17 mouse cellular contexts compared by ENCODE assay signal in genomic region chr9:96699276-96700035, GRCm38 (mm10). TPM values are rescaled to one million over a fixed set of nuclear protein-coding genes. Genes with fewer than 3 reads are reported as not detected.
DNase-seq lines count a peak whose midpoint lies in the region; ATAC-seq and TF ChIP-seq lines count a peak whose summit lies in the region.
"Had no signal": no experiment of that assay in that cellular context is flagged by ENCODE, and none has a peak within 500 bp of the region (broad histone marks: within the 10 kb centered on the region; RNA-seq: fewer than 3 reads in every experiment).

No protein-coding gene starts in this region.

- no peaks in the 10 kb centered on the region for H3K36me3 ChIP-seq in heart, adult 2 months (ENCODE audit: control insufficient read depth, insufficient read depth, low read length)
- H3K36me3 ChIP-seq in lung, postnatal 0 days (ENCODE audit: insufficient read depth, low read length), result no peaks in the 10 kb centered on the region

- H3K27ac ChIP-seq in heart, adult 2 months, result no peak overlapping the region
- no peak overlapping the region for H3K27ac ChIP-seq in lung, postnatal 0 days (ENCODE audit: low read length)
- H3K27ac ChIP-seq: heart, embryonic 13.5 days; midbrain, embryonic 10.5 days; neural tube, embryonic 15.5 days had no signal

- H3K4me3 ChIP-seq in heart, adult 2 months, result no peak overlapping the region
- H3K4me3 ChIP-seq in lung, postnatal 0 days (ENCODE audit: low read depth, low read length), result no peak overlapping the region
- H3K4me3 ChIP-seq: heart, embryonic 13.5 days; midbrain, embryonic 10.5 days; neural tube, embryonic 15.5 days had no signal

- WGBS in heart, adult 2 months, result 99% methylated on average over 6 of the region's 6 CpGs
- 94% methylated on average over 6 of the region's 6 CpGs for WGBS in lung, postnatal 0 days

- H3K27me3 ChIP-seq in heart, adult 2 months (ENCODE audit: control insufficient read depth, insufficient read depth, low read length), result no peaks in the 10 kb centered on the region
- no peaks in the 10 kb centered on the region for H3K27me3 ChIP-seq in lung, postnatal 0 days (replicated peaks; ENCODE audit: insufficient read depth, low read length)
- H3K27me3 ChIP-seq: heart, embryonic 13.5 days; neural tube, embryonic 15.5 days had no signal

- ATAC-seq in lung, postnatal 0 days, result no peak
- ATAC-seq: forebrain, embryonic 16.5 days had no signal

- no peak for TF ChIP-seq POLR2A in heart, adult 2 months (IDR thresholded peaks at IDR 0.05; ENCODE audit: insufficient read depth, low read depth, low read length)

- no peak for TF ChIP-seq EP300 in heart, adult 2 months (IDR thresholded peaks at IDR 0.05; ENCODE audit: insufficient read depth, low read depth, low read length)
- TF ChIP-seq EP300 in lung, postnatal 0 days (IDR thresholded peaks at IDR 0.05), result no peak

- peak; percentile 56 for TF ChIP-seq CTCF in heart, adult 2 months (IDR thresholded peaks at IDR 0.05)
- TF ChIP-seq CTCF in lung, postnatal 0 days (IDR thresholded peaks at IDR 0.05), result peak; percentile 50

- no peak for DNase-seq in heart, adult 2 months
- no peak for DNase-seq in heart, postnatal 25 days (ENCODE audit: low spot score)
- DNase-seq in lung, postnatal 0 days (ENCODE audit: low spot score), result no peak
- no peak for DNase-seq in lung, postnatal 4 days
- peak; percentile 78 for DNase-seq in R1 (ENCODE audit: low read depth, low spot score)
- DNase-seq in right cerebral cortex, adult 2 months (ENCODE audit: low spot score in 2 of 2), result no peak
- no peak for DNase-seq in frontal cortex, postnatal 10 days (ENCODE audit: low spot score in 2 of 2)
- DNase-seq: adrenal gland, postnatal 10 days; cerebellum, postnatal 14 days; gastrocnemius, postnatal 36 days; kidney, postnatal 10 days; layer of hippocampus, adult 9-11 months; lung, postnatal 10 days had no signal

- intact Hi-C loops in heart, adult 2 months (cut with DNase I), result no loop called here
- intact Hi-C loops in heart, postnatal 25 days (cut with DNase I), result loop anchor here (10.0 kb wide), 1 partner anchor 55 kb away; the partner anchor contains the start of gene Zbtb38

- no peak overlapping the region for H3K4me2 ChIP-seq in lung, postnatal 0 days (replicated peaks; ENCODE audit: low read depth, low read length)
- H3K4me2 ChIP-seq: heart, embryonic 13.5 days; neural tube, embryonic 15.5 days had no signal

- peaks cover 1% of the 10 kb centered on the region for H3K79me2 ChIP-seq in heart, adult 2 months (replicated peaks; ENCODE audit: control insufficient read depth, insufficient read depth, low read length)

- H3K9ac ChIP-seq in heart, adult 2 months (ENCODE audit: low read depth, low read length), result no peak overlapping the region
- H3K9ac ChIP-seq in lung, postnatal 0 days (replicated peaks; ENCODE audit: low read depth), result no peak overlapping the region
- H3K9ac ChIP-seq: heart, embryonic 13.5 days; neural tube, embryonic 15.5 days had no signal

- no peaks in the 10 kb centered on the region for H3K9me3 ChIP-seq in lung, postnatal 0 days (ENCODE audit: low read length)
- H3K9me3 ChIP-seq: neural tube, embryonic 15.5 days had no signal

- H3K4me1 ChIP-seq in heart, adult 2 months (ENCODE audit: control insufficient read depth, insufficient read depth, low read length), result peaks cover 6% of the 10 kb centered on the region
- no peaks in the 10 kb centered on the region for H3K4me1 ChIP-seq in lung, postnatal 0 days (ENCODE audit: insufficient read depth, low read depth, low read length)
- H3K4me1 ChIP-seq: midbrain, embryonic 10.5 days had no signal

RNA-seq across cellular contexts. Expression of gene Zbtb38, which starts 53.2 kb away (rescaled TPM):
- total RNA-seq in heart, adult 2 months (2021), result 10 to 100 TPM; 42.3 to 43.5 TPM
- 9.0 and 16.0 TPM in 2 replicates for polyA plus RNA-seq in heart, adult 2 months (2012; rRNA removed)
- total RNA-seq in heart, postnatal 25 days (2021), result 10 to 100 TPM; 32.5 to 37.7 TPM
- polyA plus RNA-seq in lung, postnatal 0 days (2015; fragmentation: Nextera tagmentation; extraction: Ambion mirVana), result 31.8 and 32.5 TPM in 2 replicates
